Mouse (Mus musculus) kidney, postnatal 0 days (tissue): Measurements from ENCODE around the gene Chd8. TPM values are rescaled to one million over a fixed set of nuclear protein-coding genes. Genes with fewer than 3 reads are reported as not detected.
"Not testable (repeated sequence)": the region's sequence is repeated elsewhere in the genome, so short reads cannot be mapped to it uniquely, and the experiment has no call there.

Experiments
- ATAC-seq: fragments of 200-750 bp; cut with Nextera tagmentation; replicated peaks from 2 replicates; pipeline ENCODE4 v1.8.0; 2017; ENCODE audit warnings: low read depth, moderate number of reproducible peaks, moderate TSS enrichment, moderate library complexity; ENCODE audit not compliant: low FRiP score
- DNase-seq: peaks from one replicate; pipeline ENCODE4 v3.0.0-alpha.2; 2016; ENCODE audit warnings: low spot score
- H3K27ac ChIP-seq: fragments of 300-500 bp; sonication (generic); 2 replicates; pipeline ENCODE4 v1.5.1; 2014; ENCODE audit warnings: mild to moderate bottlenecking
- H3K27me3 ChIP-seq: fragments of 300-500 bp; sonication (generic); 2 replicates; pipeline ENCODE4 v1.6.1; 2014; ENCODE audit warnings: low read length, mixed read lengths; ENCODE audit not compliant: insufficient read depth
- H3K36me3 ChIP-seq: fragments of 300-500 bp; sonication (generic); 2 replicates; pipeline ENCODE4 v1.6.1; 2014; ENCODE audit warnings: low read length, mixed read lengths; ENCODE audit not compliant: insufficient read depth
- H3K4me1 ChIP-seq: fragments of 300-500 bp; sonication (generic); replicated peaks from 2 replicates; pipeline ENCODE4 v1.6.1; 2014; ENCODE audit warnings: antibody characterized with exemption, low read length, mixed read lengths; ENCODE audit not compliant: insufficient read depth
- H3K4me2 ChIP-seq: fragments of 300-500 bp; sonication (generic); 2 replicates; pipeline ENCODE4 v1.6.1; 2014; ENCODE audit warnings: mild to moderate bottlenecking, low read length, moderate library complexity, mixed read lengths
- H3K4me3 ChIP-seq: fragments of 300-500 bp; sonication (generic); replicated peaks from 2 replicates; pipeline ENCODE4 v1.5.1; 2014; ENCODE audit warnings: low read depth, low read length
- H3K9ac ChIP-seq: fragments of 300-500 bp; sonication (generic); 2 replicates; pipeline ENCODE4 v1.6.1; 2014; ENCODE audit warnings: low read depth, low read length
- H3K9me3 ChIP-seq: fragments of 300-500 bp; sonication (generic); replicated peaks from 2 replicates; pipeline ENCODE4 v1.6.1; 2016; ENCODE audit warnings: low read length, inconsistent platforms, mixed read lengths
- CTCF ChIP-seq: IDR thresholded peaks from 2 replicates; pipeline ENCODE4 v1.5.1; 2016; ENCODE audit warnings: antibody characterized with exemption, low read depth, mild to moderate bottlenecking, moderate library complexity
- WGBS: fragments of 180-500 bp; shearing (Covaris S2); extraction: QIAGEN DNeasy Blood & Tissue Kit; methylation state at CpG from one replicate; pipeline ENCODE4 v1.1.7; 2014; 5-methylcytosine and 5-hydroxymethylcytosine counted together
- polyA plus RNA-seq: library from polyadenylated mRNA; unstranded; fragments of >200 nt; fragmentation: Nextera tagmentation; extraction: Ambion mirVana; gene quantifications from 2 replicates; pipeline ENCODE4 v1.2.1, GENCODE M21; 2015

The Chd8 gene
- polyA plus RNA-seq: 22.0 and 23.3 TPM in 2 replicates

DNA sequence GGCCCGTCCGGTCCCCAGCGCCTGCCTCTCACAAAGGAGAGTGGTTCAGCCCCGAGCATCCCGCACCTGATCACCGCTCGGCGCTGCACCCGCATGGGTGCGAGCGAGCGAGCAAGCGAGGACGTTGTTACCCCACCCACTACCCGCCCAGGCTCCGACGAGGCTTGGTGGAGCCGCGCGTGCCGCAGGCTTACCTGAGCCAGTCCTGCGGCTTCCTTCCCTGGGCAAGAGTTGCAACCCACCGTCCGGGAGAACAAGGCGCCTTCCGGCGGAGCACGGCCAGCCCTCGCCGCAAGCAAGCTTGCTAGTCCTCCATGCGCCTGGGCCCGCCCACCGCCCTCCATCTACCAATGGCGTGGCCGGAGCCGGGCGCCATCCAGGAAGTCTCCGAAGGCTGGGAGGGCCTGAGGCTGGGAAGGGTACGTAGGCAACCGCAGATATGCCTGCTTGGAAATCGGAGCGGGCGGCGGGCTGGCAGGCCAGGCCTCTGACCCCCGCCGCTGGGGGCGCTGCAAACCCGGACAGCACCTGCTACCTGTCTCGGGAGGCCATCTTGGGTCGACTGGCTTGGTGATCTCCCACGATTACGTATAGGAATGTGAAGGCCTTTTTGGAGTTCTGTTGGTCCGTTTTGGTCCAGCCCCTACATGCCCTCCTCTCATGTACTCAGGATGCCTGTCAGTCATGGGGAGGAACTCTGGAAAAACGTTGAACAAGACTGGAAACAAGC, at the start of gene Chd8:
TSS of gene Chd8 (minus strand) at position 297 of the 730 bp plus-strand sequence.
- WGBS: under 1% methylated on average over 54 of the region's 54 CpGs
- no peaks in the 10 kb centered on the region for H3K9me3 ChIP-seq
- H3K36me3 ChIP-seq: 0 out of 2 replicates have a peak, but pooled peaks cover 3% of the 10 kb centered on the region
- no peaks in the 10 kb centered on the region for H3K27me3 ChIP-seq
- peaks cover 8% of the 10 kb centered on the region; the same call in 1 of the 2 replicates for H3K4me1 ChIP-seq
- H3K4me2 ChIP-seq: peak within 1 kb of the TSS; percentile 62
- peak within 1 kb of the TSS; percentile 87 for H3K9ac ChIP-seq
- DNase-seq (peak; percentile 98), ATAC-seq (peak; percentile 100)
- peak; percentile 86 for TF ChIP-seq CTCF
- peak within 1 kb of the TSS; percentile 96 for H3K27ac ChIP-seq
- H3K4me3 ChIP-seq: peak within 1 kb of the TSS; percentile 75

DNA sequence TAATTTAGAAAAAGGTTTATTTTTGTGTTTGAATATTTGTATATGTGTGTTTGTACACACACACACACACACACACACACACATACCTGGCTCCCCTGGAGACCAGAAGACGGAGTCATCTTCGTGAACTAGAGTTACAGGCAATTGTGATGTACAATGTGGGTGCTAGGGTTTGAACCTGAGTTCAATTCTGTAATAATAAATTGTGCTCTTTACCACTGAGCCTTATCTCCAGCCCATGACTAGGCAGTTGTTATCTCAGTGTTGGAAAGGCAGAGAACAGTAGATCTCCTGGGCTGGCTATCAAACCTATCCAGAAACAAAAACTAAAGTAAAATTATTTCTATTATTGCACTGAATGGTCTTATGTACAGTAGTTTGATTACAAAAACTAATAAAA, 48.5 kb upstream of the Chd8 start:
- ATAC-seq (no peak), DNase-seq (no peak)
- H3K9ac ChIP-seq: no peak overlapping the region
- H3K4me1 ChIP-seq: peaks cover 3% of the 10 kb centered on the region; the same call in 1 of the 2 replicates
- no peaks in the 10 kb centered on the region for H3K27me3 ChIP-seq
- H3K9me3 ChIP-seq: no peaks in the 10 kb centered on the region
- TF ChIP-seq CTCF: no peak
- no peak overlapping the region for H3K27ac ChIP-seq
- WGBS: 93% methylated on average over 2 of the region's 2 CpGs
- H3K36me3 ChIP-seq: no peaks in the 10 kb centered on the region
- H3K4me3 ChIP-seq: no peak overlapping the region
- H3K4me2 ChIP-seq: no peak overlapping the region

DNA sequence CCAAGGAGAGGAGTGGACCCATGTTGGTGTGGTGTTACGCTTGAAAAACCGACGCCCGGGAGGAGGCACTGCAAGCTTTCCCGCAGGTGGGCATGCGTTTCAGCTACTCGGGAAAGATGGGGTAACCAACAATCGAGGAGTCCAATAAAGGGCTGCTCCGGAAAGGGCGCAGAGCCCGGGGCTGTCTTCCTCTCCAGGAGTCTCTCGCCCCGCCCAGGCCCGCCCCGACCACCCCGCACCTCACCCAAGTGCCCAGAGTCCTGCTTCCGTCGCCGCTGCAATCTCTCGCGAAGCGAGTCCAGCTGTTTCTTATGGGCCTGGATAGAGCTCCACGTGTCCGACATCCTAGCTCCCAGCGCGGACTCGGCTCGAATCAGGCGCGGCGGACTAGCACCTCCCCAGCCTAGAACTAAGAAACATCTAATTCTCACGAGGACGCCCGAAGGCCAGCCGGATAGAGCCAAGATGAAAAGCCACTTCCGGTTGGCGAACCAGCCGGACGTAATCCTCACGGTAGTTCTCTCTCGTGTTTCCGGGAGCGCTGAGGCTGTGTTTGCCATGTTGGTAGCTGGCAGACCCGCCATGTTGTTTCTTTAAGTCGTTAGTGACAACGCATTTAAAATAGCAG, 47.2 kb upstream of the Chd8 start, which contains the start of gene Mettl3:
TSS of gene Mettl3 (minus strand) at position 485 of the 628 bp plus-strand sequence.
- Histone ChIP-seq H3K4me3 (peak within 1 kb of the TSS; percentile 68), H3K4me1 (peaks cover 3% of the 10 kb centered on the region; the same call in 1 of the 2 replicates), H3K4me2 (peak within 1 kb of the TSS; percentile 74), H3K9ac (peak within 1 kb of the TSS; percentile 65), H3K27ac (peak within 1 kb of the TSS; percentile 92), H3K27me3 (no peaks in the 10 kb centered on the region), H3K36me3 (peaks cover 3% of the 10 kb centered on the region; the same call in 1 of the 2 replicates), H3K9me3 (no peaks in the 10 kb centered on the region)
- ATAC-seq: peak; percentile 97
- peak; percentile 28; the same call in 1 of the 2 replicates for TF ChIP-seq CTCF
- DNase-seq: peak; percentile 98
- under 1% methylated on average over 46 of the region's 46 CpGs for WGBS

DNA sequence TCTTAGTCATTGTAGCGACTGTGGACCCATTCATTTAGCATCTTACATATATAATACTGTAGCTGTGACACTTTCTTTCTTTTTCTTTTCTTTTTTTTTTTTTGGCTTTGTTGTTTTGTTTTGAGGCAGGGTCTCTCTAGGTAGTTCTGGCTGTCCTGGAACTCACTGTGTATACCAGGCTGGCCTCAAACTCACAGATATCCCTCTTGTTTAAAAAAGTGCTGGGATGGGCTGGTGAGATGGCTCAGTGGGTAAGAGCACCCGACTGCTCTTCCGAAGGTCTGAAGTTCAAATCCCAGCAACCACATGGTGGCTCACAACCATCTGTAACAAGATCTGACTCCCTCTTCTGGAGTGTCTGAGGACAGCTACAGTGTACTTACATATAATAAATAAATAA, 45.9 kb upstream of the Chd8 start:
- ATAC-seq, H3K4me1 ChIP-seq, H3K4me3 ChIP-seq, H3K4me2 ChIP-seq, H3K27ac ChIP-seq, H3K9ac ChIP-seq, H3K9me3 ChIP-seq, DNase-seq, H3K27me3 ChIP-seq: not testable (repeated sequence)
- 0 out of 2 replicates have a peak, but pooled peaks have one; percentile 3 for TF ChIP-seq CTCF
- 89% methylated on average over 3 of the region's 3 CpGs for WGBS
- H3K36me3 ChIP-seq: peaks cover 13% of the 10 kb centered on the region

DNA sequence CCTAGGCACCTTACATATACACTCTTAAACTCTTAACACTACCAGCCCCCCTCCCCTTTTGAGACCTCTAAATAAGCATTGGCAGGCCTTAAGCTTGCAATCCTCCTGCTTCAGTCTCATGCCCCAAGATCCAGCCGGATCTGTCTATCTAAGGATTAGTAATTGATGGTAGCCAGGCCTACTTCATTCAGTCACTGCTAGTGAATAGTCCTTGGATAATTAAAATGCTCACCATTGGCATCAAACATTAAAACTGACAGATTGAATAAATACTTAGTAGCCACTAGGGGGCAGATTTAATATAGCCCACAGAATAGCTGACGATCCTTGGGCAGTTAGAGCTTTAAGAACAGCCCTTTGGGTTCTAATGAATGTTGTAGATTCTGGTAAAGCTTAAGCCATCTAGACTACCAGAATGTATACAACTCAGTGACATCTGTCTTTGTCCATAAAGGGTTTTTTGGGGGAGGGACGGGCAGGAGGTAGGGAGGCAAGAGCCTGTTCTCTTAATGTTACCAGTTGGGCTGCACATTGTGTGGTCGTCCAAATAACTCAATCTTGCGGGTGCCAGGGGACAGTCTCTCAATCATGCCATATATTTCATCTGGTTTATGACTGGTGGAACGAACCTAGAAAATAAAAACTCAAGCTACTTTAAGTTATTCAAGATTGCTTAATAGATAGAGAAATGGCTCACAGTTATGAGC, 38.1 kb upstream of the Chd8 start:
- H3K4me3 ChIP-seq: no peak overlapping the region
- H3K9ac ChIP-seq: no peak overlapping the region
- peaks cover 56% of the 10 kb centered on the region for H3K36me3 ChIP-seq
- no peak overlapping the region for H3K27ac ChIP-seq
- H3K4me2 ChIP-seq: no peak overlapping the region
- TF ChIP-seq CTCF: peak; percentile 77
- ATAC-seq (peak; percentile 47), DNase-seq (peak; percentile 92)
- WGBS: 67% methylated on average over 6 of the region's 6 CpGs
- H3K9me3 ChIP-seq: no peaks in the 10 kb centered on the region
- H3K27me3 ChIP-seq: no peaks in the 10 kb centered on the region
- no peaks in the 10 kb centered on the region for H3K4me1 ChIP-seq

DNA sequence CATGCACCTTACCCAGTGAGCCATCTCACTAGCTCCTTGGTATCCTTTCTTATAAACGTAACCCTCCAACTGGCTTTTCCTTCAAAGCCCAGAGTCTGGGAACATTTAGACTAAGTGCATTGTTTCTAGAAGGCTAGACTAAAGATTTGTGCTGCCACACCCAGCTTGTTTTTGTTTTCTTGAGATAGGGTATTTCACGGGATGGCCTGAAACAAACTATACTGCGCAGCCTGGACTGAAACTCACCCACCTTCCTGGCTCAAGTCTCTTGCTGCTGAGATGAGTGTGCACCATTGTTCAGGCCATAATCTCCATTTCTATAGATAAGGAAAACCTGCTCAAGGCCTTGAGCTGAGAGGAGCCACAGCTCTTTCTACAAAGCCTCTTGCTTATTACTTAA, 26.6 kb upstream of the Chd8 start:
- no peak overlapping the region for H3K4me3 ChIP-seq
- no peak overlapping the region for H3K27ac ChIP-seq
- no peak for TF ChIP-seq CTCF
- no peaks in the 10 kb centered on the region for H3K9me3 ChIP-seq
- H3K4me1 ChIP-seq: peaks cover 6% of the 10 kb centered on the region; the same call in 1 of the 2 replicates
- H3K36me3 ChIP-seq: peaks cover 29% of the 10 kb centered on the region
- ATAC-seq (no peak), DNase-seq (no peak)
- H3K4me2 ChIP-seq: no peak overlapping the region
- 85% methylated on average over 3 of the region's 3 CpGs for WGBS
- no peaks in the 10 kb centered on the region for H3K27me3 ChIP-seq
- H3K9ac ChIP-seq: no peak overlapping the region
